Mouse (Mus musculus) heart, embryonic 10.5 days (tissue): ENCODE data around the gene Acsl4. TPM values are rescaled to one million over a fixed set of nuclear protein-coding genes. Genes with fewer than 3 reads are reported as not detected.

ENCODE experiments used
- polyA plus RNA-seq: library from polyadenylated mRNA; unstranded; fragments of >200 nt; fragmentation: Nextera tagmentation; extraction: Ambion mirVana; gene quantifications from 2 replicates; pipeline ENCODE4 v1.2.1, GENCODE M21; 2016

Gene Acsl4
- polyA plus RNA-seq, 1 experiment from 2014 or later: 16.0 TPM

Other genes starting within 250 kb of the Acsl4 start
- not detected in 2 replicates for gene Gucy2f, start 193.6 kb downstream of the Acsl4 start, polyA plus RNA-seq
- 9.2 and 10.9 TPM in 2 replicates for gene Nxt2, start 163.8 kb downstream of the Acsl4 start, polyA plus RNA-seq
- 26.6 and 40.1 TPM in 2 replicates for gene Kcne1l, start 84.2 kb downstream of the Acsl4 start, polyA plus RNA-seq